Mouse (Mus musculus) small intestine, adult 2 months (tissue): ENCODE measurements around the gene Aanat.

Source experiments
- CTCF ChIP-seq: fragments of 200-500 bp; IDR thresholded peaks from 2 replicates; pipeline ENCODE4 v1.5.1; 2012; ENCODE audit warnings: low read depth, mild to moderate bottlenecking, control low read depth, inconsistent platforms, low read length, moderate library complexity, mixed read lengths; ENCODE audit not compliant: insufficient replicate concordance, insufficient read length; ENCODE audit errors: extremely low read depth
- POLR2A ChIP-seq: fragments of 200-500 bp; IDR thresholded peaks from 2 replicates; pipeline ENCODE4 v1.6.1; 2012; ENCODE audit warnings: low read depth, mild to moderate bottlenecking, control low read depth, inconsistent platforms, low read length, moderate library complexity

DNA sequence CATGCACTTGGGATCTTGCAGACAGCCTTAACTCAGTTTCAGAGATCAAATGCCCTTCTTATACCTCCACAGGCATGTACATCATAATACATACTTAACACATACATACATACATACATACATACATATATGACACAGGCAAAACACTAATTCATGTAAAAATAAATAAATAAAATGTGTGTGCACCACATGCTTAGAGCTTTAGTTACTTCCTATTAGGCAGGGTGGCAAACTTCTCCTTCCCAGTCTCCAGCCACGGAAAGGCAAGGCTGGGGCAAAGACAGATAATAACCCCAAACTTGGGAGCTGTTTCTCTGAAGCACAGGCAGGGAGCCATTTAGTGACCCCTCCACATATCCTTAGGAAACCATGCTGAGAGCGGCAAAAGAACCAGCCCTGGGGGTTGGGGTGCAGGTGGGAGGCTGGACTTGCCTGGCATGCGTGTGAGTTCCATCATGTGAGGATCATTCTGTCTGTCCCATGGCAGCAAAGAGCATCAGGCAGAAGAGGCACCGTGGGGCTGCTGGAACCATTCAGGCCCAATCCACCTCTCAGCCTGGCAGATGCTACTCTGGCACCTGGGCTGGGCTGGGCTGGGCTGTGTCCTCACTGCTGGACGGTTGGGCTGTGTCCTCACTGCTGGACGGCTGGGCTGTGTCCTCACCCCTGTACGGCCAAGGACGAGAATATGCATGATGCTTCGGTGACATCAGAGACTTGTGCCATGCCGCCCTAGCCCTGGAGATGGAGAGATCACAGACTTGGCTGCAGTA lies 40.3 kb downstream of the Aanat start, which contains the start of gene Rhbdf2:
- TF ChIP-seq POLR2A (no peak), CTCF (no peak)
